Mouse (Mus musculus) induced T-regulatory cell, adult 2 months (primary cell): ENCODE results near the gene Amph.

Experiments
- DNase-seq: peaks from one replicate; pipeline ENCODE4 v3.0.0-alpha.2; 2012; ENCODE audit warnings: low read depth

The Amph gene

DNA sequence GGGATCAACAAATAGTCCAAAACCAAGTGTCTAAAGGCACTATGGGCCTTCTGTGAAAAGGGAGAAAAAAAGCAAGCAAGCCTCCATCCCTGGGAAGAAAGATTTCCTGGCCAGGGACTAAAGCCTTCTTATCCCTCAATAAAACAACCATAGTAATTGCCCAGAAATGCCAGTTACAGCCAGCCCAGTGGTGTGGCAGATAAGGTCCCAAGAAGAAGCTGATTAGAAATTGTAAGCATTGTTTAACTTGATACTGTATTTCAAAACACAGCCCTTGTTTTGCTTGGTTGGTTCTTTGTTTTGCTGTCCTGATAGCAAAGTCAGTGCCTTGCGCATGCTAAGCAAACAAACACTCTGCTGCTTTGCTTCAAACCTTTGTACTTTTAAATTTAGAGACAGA lies 191.8 kb downstream of the Amph start:
- no peak for DNase-seq

- no peak for DNase-seq
These were observed 195.8 kb downstream of the Amph start for GRCm38 (mm10) chr13:19143766-19144165.

DNA sequence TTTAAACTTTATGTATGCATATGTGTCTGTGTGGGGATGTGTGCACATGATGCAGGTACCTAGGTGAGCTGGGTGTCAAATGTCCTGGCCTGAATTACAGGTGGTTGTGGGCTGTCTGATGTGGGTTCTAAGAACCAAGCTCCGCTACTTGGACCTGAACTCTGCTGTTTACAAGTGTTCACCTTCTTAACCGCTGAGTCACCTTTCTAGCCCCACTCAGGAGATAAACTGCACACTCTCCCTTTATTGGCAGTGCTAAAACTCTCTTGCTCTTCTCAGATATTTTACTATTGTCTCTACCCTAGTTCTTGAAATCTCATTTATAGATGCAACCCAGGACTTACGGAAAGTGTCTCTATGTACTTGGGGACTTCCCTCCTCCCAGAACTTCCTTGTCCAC lies 199.5 kb downstream of the Amph start:
- no peak for DNase-seq

DNA sequence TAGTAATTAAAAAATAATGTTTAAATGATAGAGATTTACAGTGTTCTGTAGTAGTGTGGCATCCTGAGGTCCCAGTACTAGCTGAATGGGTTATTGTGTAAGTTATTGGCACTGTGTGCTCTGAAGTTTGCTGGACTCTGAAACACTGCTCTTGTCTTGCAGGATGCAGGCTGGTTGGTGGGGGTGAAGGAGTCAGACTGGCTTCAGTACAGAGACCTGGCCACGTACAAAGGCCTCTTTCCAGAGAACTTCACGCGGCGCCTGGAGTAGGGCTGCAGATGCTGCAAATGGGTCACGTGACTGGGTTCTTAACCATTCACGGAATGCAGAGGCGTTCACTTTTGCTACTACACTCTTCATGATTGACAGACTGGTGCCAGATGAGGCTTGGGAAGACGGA lies 201.6 kb downstream of the Amph start:
- DNase-seq: no peak

- DNase-seq: no peak
These were observed 202.7 kb downstream of the Amph start for GRCm38 (mm10) chr13:19150438-19151301.

DNA sequence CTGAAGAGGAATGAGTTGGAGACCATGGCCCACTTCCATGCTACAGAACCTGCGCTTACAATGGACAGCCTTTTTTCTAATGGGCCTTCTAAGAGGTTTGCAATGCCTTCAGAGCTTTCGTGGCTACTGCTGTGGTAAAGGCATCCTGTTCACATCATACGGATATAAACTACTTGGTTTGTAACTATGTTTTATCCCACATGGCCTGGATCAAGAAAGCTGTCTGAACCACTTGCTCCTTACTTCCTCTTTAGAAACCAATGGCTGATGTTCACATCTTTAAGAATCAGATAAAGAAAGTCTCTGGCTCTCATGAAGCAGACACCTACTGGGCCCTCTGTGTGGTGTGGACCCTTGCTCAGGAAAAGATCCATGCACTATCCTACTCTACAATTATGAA lies 204.1 kb downstream of the Amph start:
- DNase-seq: no peak

DNA sequence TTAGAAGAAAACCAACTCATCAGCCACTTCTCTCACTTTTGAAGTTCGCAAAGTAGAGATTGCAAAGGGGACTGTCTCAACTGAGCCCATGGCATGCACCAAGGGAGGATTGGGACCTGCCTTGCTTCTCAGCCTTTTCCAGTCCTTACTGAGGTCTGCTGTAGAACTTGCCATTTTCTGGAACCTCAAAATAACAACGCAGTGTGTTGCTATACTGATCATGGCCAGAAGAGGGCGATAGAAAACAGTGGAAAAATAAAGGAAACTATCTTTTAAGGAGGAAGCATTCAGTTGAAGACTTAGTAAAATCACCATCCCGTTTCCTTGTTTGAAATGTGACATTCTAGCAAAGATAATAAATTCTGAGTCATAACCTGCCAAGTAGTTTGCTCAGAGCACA lies 210.5 kb downstream of the Amph start:
- DNase-seq: peak; percentile 69

DNA sequence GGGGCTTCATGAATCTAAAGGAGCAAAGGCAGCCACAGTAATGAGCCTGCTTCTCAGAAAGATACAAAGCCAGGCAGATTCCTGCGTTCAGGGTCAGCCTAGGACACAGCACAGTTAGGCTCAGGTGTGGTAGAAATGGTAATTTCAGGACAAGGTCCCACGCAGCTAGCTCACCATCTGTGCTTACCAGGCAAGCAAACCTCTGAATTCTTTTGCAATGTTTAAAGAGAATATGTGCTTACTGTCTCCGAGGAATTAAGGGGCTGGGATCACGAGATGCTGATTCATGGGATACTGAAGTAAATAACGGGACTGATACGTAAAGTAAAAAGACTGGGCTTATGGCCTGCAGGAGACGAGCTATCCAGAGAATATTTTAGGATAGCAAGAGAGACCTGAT lies 212.6 kb downstream of the Amph start:
- DNase-seq: no peak

DNA sequence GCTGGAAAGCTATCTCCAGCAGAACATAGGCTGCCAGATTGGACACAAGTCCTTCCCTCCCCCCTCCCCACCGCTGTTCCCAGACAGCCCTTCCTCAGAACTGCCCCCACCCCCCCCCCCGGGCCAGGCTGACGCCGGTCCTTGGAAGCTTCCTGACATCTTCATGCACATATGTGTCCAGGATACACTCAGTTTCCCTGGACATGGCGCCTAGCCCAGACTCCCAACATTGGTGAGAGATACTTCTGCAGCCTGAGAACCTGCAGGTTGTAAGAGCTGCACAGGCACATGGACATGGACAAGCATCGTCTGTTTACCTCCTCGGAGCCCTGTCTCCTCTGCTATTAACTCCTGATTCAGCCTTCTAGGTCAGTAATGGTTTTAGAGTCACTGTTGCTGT lies 213.1 kb downstream of the Amph start:
- DNase-seq: no peak

DNA sequence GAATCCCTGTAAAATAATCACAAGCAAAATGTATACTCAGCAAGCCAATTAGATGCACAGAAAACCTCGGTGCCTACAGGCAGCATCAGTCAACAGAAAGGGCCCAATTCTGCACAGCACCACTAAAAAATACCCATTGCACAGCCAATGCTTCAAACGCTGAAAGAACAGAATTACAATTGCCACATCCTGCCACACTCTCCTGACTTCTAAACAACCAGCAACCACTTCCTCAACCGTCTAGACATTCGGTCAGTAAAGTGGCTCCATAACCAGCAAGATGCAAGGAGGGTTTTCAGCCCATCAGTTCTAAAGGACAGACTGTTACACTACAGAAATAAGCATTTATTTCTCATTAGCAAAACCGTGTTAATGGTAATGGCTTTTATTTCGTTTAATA lies 214.1 kb downstream of the Amph start:
- peak; percentile 55 for DNase-seq

- DNase-seq: peak; percentile 81
These were observed 229.8 kb downstream of the Amph start for GRCm38 (mm10) chr13:19177662-19178259.

- DNase-seq: no peak
These were observed 230.3 kb downstream of the Amph start for GRCm38 (mm10) chr13:19178351-19178750.

GRCm38 (mm10) chr13:19182259-19182658 lies 234.3 kb downstream of the Amph start:
- DNase-seq: peak; percentile 71

DNA sequence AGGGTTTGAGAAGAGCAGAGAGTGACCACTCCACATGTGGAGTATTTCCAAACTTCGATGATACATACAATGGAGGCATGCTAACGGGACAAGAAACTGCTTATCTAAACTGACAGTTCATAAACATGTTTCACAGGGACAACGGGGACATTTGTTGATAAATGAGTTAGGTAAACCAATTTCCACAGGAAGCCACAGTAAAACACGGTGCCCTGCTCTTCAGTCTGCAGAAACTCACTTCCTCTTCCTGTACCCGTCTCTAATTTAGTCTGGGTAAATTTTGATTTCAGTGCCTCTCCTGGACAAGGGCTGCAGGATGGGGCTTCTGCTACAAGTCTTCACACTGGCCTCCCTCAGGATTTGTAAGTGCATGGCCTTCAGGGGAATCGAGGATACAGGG lies 242.0 kb downstream of the Amph start:
- DNase-seq: peak; percentile 25

DNA sequence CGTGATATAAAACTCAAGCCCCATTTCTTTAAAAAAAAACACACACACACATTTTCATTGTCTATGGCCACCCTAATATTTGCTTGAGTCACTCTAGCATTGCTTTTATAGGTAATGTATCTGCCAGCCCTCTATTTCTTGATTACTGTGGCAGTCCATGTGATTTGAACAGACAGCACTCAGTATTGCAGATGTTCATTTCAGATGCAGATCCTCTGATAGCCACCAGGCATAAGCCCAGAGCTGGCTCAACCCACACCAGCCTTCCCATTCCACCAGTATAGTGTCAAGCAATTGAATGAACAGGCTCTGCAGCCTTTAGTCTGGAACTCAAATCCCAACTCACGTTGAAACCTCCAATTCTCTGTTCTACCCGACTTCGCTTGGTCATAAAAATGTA lies 246.8 kb downstream of the Amph start:
- no peak for DNase-seq

DNA sequence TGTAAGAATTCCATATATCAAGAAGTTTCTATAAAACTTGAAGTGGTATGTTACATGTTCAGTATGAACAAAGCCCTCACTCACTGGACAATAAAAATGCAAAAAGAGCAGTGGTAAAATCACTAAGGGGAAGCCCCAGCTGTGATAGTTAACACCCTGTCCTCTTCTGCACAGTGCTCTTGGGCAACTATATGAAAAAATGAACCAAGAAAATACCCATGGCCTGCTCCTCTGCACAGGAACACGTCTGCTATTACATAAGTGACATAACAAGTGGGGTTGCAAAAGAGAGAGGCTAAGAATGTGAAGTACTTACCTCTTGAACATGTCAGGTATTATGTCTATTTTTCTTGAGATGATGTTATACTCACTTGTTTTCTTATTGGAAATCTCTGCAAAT lies 247.5 kb downstream of the Amph start:
- no peak for DNase-seq
